Mouse (Mus musculus) brain, embryonic 18.5 days (tissue): Measurements from ENCODE around the gene Trnt1.

Experiments
- DNase-seq: peaks from one replicate; pipeline ENCODE4 v3.0.0-alpha.2; 2012; ENCODE audit warnings: low read depth, low spot score

Trnt1 gene

GRCm38 (mm10) chr6:106768640-106769289 is at the start of gene Trnt1:
Gene Trnt1 (plus strand): TSS chr6:106769120.
- DNase-seq: peak; percentile 92

GRCm38 (mm10) chr6:106725642-106726041 is 43.3 kb upstream of the Trnt1 start:
- no peak for DNase-seq

GRCm38 (mm10) chr6:106726078-106726477 is 42.8 kb upstream of the Trnt1 start:
- no peak for DNase-seq

GRCm38 (mm10) chr6:106727703-106728102 is 41.2 kb upstream of the Trnt1 start:
- no peak for DNase-seq

GRCm38 (mm10) chr6:106729682-106730314 is 39.1 kb upstream of the Trnt1 start:
- DNase-seq: no peak

- no peak for DNase-seq
Observed at GRCm38 (mm10) chr6:106732563-106732962, 36.4 kb upstream of the Trnt1 start.

- DNase-seq: no peak
Observed at GRCm38 (mm10) chr6:106738229-106738628, 30.7 kb upstream of the Trnt1 start.

GRCm38 (mm10) chr6:106740244-106740825 is 28.6 kb upstream of the Trnt1 start:
- no peak for DNase-seq

GRCm38 (mm10) chr6:106743556-106744233 is 25.2 kb upstream of the Trnt1 start:
- no peak for DNase-seq

GRCm38 (mm10) chr6:106745673-106746394 is 23.1 kb upstream of the Trnt1 start:
- DNase-seq: no peak

GRCm38 (mm10) chr6:106747251-106747650 is 21.7 kb upstream of the Trnt1 start:
- DNase-seq: no peak

- DNase-seq: no peak
Observed at GRCm38 (mm10) chr6:106747804-106748203, 21.1 kb upstream of the Trnt1 start.

- no peak for DNase-seq
Observed at GRCm38 (mm10) chr6:106748887-106749388, 20.0 kb upstream of the Trnt1 start, which contains the start of gene Il5ra. Gene Il5ra (minus strand): TSS chr6:106749037.

GRCm38 (mm10) chr6:106750291-106750690 is 18.6 kb upstream of the Trnt1 start:
- no peak for DNase-seq

- no peak for DNase-seq
Observed at GRCm38 (mm10) chr6:106758299-106758698, 10.6 kb upstream of the Trnt1 start.

- DNase-seq: no peak
Observed at GRCm38 (mm10) chr6:106760473-106761218, 8.3 kb upstream of the Trnt1 start.

GRCm38 (mm10) chr6:106761486-106761885 is 7.4 kb upstream of the Trnt1 start:
- no peak for DNase-seq

- no peak for DNase-seq
Observed at GRCm38 (mm10) chr6:106765892-106766291, 3.0 kb upstream of the Trnt1 start.

GRCm38 (mm10) chr6:106766774-106767173 is 2.1 kb upstream of the Trnt1 start:
- no peak for DNase-seq

GRCm38 (mm10) chr6:106769290-106769866 is 458 bp downstream of the Trnt1 start:
- no peak for DNase-seq
